Mouse (Mus musculus): ENCODE results near the gene Sycn. TPM values are rescaled to one million over a fixed set of nuclear protein-coding genes. Genes with fewer than 3 reads are reported as not detected.

The Sycn gene
- total and polyA plus RNA-seq, 2 experiments from 2014 or later = not detected

DNA sequence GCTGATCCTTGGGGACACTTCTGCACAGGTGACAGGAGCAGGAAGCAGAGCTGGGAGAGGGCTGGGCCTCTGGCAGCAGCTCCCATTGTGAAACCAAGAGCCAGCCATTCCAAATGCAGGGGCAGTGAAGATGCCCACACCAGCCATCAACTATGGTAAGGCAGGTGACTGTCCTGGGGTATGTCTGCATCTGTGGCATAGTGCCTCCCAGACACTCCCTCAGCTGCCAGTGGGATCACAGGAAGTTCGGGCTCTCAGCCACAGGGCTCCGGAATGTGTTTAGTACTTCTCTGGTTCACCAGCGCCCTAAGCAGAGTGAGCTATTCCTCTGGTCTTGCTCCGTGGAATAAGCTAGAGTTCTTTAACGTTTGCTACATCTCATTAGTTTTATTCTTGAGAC lies 16.4 kb downstream of the Sycn start:
- no peak overlapping the region for H3K9ac ChIP-seq
- ATAC-seq = no peak
- H3K9me3 ChIP-seq (ENCODE audit: low read length) = no peaks in the 10 kb centered on the region
- H3K4me1 ChIP-seq (ENCODE audit: insufficient read depth) = no peaks in the 10 kb centered on the region
- H3K27ac ChIP-seq (ENCODE audit: low read depth, low read length) = no peak overlapping the region
- WGBS = 73% methylated on average over 5 of the region's 5 CpGs
- no peak for TF ChIP-seq CTCF (IDR thresholded peaks at IDR 0.05; ENCODE audit: low read depth)
- DNase-seq = no peak
- H3K27me3 ChIP-seq (ENCODE audit: insufficient read depth, low read length) = no peaks in the 10 kb centered on the region
- peaks cover 32% of the 10 kb centered on the region for H3K36me3 ChIP-seq (ENCODE audit: insufficient read depth)
- H3K4me3 ChIP-seq (ENCODE audit: low read depth, low read length) = no peak overlapping the region
- no peak overlapping the region for H3K4me2 ChIP-seq (ENCODE audit: low read depth)

DNA sequence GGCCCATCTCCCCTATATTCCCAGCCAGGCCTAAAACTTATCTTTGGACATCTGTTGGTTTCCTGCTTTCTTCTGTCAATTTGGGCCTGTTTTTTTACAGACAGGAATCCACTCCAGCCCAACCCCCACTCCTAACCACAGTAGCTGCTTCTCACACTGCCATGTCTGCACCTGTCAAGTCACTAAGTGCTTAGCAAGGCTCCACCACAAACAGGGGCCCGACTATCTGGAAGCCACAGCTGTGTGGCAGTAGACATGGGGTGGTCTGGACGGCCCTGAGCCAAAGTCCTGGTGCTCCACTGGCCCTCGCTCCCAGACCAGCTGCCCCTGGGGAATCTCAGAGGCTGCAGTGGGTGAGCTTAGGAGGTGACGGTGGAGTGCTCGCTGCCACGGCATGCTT lies 17.0 kb downstream of the Sycn start:
- Histone ChIP-seq H3K4me2 (ENCODE audit: low read depth) (no peak overlapping the region), H3K4me3 (ENCODE audit: low read depth, low read length) (no peak overlapping the region), H3K9me3 (ENCODE audit: low read length) (no peaks in the 10 kb centered on the region), H3K27ac (ENCODE audit: low read depth, low read length) (no peak overlapping the region), H3K36me3 (ENCODE audit: insufficient read depth) (peaks cover 38% of the 10 kb centered on the region), H3K4me1 (ENCODE audit: insufficient read depth) (no peaks in the 10 kb centered on the region), H3K9ac (no peak overlapping the region), H3K27me3 (ENCODE audit: insufficient read depth, low read length) (no peaks in the 10 kb centered on the region)
- ATAC-seq (no peak), DNase-seq (no peak)
- WGBS = 90% methylated on average over 6 of the region's 6 CpGs
- no peak for TF ChIP-seq CTCF (IDR thresholded peaks at IDR 0.05; ENCODE audit: low read depth)

DNA sequence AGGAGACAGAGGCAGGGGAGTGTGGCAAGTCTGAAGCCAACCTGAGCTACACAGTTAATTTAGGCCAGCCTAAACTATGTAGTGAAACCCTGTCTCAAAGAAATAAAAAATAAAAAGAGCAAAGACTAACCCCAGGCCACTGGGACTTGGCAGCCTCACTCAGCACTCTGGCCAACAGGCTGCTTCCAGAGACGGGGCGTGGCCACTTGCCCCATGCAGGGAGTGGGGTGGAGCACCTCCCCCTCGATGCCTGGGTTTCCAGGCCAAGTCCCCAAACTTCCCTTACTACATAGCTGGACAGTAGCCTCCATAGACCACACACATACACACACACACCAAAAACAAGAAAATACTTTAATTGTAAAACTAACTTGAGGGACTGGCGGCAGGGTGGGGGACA lies 17.8 kb downstream of the Sycn start:
- Histone ChIP-seq H3K27me3 (ENCODE audit: insufficient read depth, low read length) (no peaks in the 10 kb centered on the region), H3K4me3 (ENCODE audit: low read depth, low read length) (no peak overlapping the region), H3K9ac (no peak overlapping the region), H3K4me2 (ENCODE audit: low read depth) (no peak overlapping the region), H3K27ac (ENCODE audit: low read depth, low read length) (no peak overlapping the region), H3K36me3 (ENCODE audit: insufficient read depth) (peaks cover 44% of the 10 kb centered on the region), H3K4me1 (ENCODE audit: insufficient read depth) (no peaks in the 10 kb centered on the region), H3K9me3 (ENCODE audit: low read length) (no peaks in the 10 kb centered on the region)
- 56% methylated on average over 4 of the region's 4 CpGs for WGBS
- ATAC-seq = no peak
- DNase-seq = no peak
- no peak for TF ChIP-seq CTCF (IDR thresholded peaks at IDR 0.05; ENCODE audit: low read depth)

GRCm38 (mm10) chr7:28560856-28561255 lies 20.2 kb downstream of the Sycn start:
- Histone ChIP-seq H3K4me1 (ENCODE audit: insufficient read depth) (no peaks in the 10 kb centered on the region), H3K4me2 (ENCODE audit: low read depth) (no peak overlapping the region), H3K36me3 (ENCODE audit: insufficient read depth) (peaks cover 60% of the 10 kb centered on the region), H3K9me3 (ENCODE audit: low read length) (no peaks in the 10 kb centered on the region), H3K27me3 (ENCODE audit: insufficient read depth, low read length) (no peaks in the 10 kb centered on the region), H3K27ac (ENCODE audit: low read depth, low read length) (no peak overlapping the region), H3K4me3 (ENCODE audit: low read depth, low read length) (no peak overlapping the region), H3K9ac (no peak overlapping the region)
- TF ChIP-seq CTCF (IDR thresholded peaks at IDR 0.05; ENCODE audit: low read depth) = no peak
- WGBS = 92% methylated on average over 10 of the region's 10 CpGs
- DNase-seq (no peak), ATAC-seq (no peak)

- DNase-seq (no peak), ATAC-seq (no peak)
- Histone ChIP-seq H3K27me3 (ENCODE audit: insufficient read depth, low read length) (no peaks in the 10 kb centered on the region), H3K36me3 (ENCODE audit: insufficient read depth) (peaks cover 68% of the 10 kb centered on the region), H3K4me2 (ENCODE audit: low read depth) (no peak overlapping the region), H3K4me3 (ENCODE audit: low read depth, low read length) (no peak overlapping the region), H3K27ac (ENCODE audit: low read depth, low read length) (no peak overlapping the region), H3K4me1 (ENCODE audit: insufficient read depth) (no peaks in the 10 kb centered on the region), H3K9ac (no peak overlapping the region), H3K9me3 (ENCODE audit: low read length) (no peaks in the 10 kb centered on the region)
- TF ChIP-seq CTCF (IDR thresholded peaks at IDR 0.05; ENCODE audit: low read depth) = no peak
- 90% methylated on average over 11 of the region's 11 CpGs for WGBS
These were observed 21.3 kb downstream of the Sycn start for GRCm38 (mm10) chr7:28561967-28562366.

- peaks cover 72% of the 10 kb centered on the region for H3K36me3 ChIP-seq (ENCODE audit: insufficient read depth)
- no peaks in the 10 kb centered on the region for H3K4me1 ChIP-seq (ENCODE audit: insufficient read depth)
- no peak for ATAC-seq
- no peak for DNase-seq
- H3K27ac ChIP-seq (ENCODE audit: low read depth, low read length) = no peak overlapping the region
- no peak overlapping the region for H3K4me3 ChIP-seq (ENCODE audit: low read depth, low read length)
- no peak for TF ChIP-seq CTCF (IDR thresholded peaks at IDR 0.05; ENCODE audit: low read depth)
- no peak overlapping the region for H3K4me2 ChIP-seq (ENCODE audit: low read depth)
- 92% methylated on average over 13 of the region's 13 CpGs for WGBS
- no peaks in the 10 kb centered on the region for H3K27me3 ChIP-seq (ENCODE audit: insufficient read depth, low read length)
- H3K9me3 ChIP-seq (ENCODE audit: low read length) = no peaks in the 10 kb centered on the region
- H3K9ac ChIP-seq = no peak overlapping the region
These were observed 21.7 kb downstream of the Sycn start for GRCm38 (mm10) chr7:28562371-28562770.

DNA sequence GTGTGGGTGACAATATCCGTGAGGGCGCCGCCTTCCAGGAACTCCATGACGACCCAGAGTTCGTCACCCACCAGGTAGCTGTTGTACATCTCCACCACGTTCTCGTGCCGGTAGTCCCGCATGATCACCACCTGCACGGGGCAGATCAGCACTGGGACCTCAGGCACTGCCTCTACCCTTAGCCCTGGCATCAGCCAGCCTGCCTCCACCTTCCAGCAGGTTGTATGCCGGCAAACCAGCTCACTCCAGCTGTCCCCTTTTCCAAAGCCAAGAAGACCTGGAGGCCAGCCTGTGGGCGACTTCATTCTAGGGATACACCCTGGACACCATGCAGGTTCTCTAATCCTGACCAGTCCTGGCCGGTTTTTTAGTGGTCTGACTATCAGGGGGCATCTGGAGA lies 22.3 kb downstream of the Sycn start:
- ATAC-seq (no peak), DNase-seq (no peak)
- no peak overlapping the region for H3K4me3 ChIP-seq (ENCODE audit: low read depth, low read length)
- no peaks in the 10 kb centered on the region for H3K27me3 ChIP-seq (ENCODE audit: insufficient read depth, low read length)
- no peaks in the 10 kb centered on the region for H3K4me1 ChIP-seq (ENCODE audit: insufficient read depth)
- H3K36me3 ChIP-seq (ENCODE audit: insufficient read depth) = peaks cover 76% of the 10 kb centered on the region
- no peak for TF ChIP-seq CTCF (IDR thresholded peaks at IDR 0.05; ENCODE audit: low read depth)
- H3K9ac ChIP-seq = no peak overlapping the region
- H3K9me3 ChIP-seq (ENCODE audit: low read length) = no peaks in the 10 kb centered on the region
- H3K27ac ChIP-seq (ENCODE audit: low read depth, low read length) = no peak overlapping the region
- no peak overlapping the region for H3K4me2 ChIP-seq (ENCODE audit: low read depth)
- WGBS = 91% methylated on average over 13 of the region's 13 CpGs

DNA sequence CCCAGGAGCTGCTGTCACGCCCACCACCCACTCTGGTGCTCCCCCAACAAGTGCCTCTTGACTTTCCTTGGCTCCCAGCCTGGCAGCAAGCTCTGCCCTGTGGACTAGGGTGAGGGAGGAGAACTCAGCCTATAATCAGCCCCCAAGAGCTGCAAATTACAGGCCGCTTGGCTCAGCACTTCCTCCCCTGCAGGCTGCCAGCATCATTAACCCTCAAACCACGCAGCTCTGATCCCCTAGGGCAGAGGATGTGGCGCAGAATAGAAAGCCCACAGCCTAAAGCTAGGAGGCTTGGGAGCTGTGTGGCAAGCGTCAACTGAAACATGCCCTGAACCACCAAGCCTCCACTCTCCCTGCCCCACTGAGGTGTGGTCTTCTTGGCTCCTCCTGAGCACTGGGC lies 24.7 kb downstream of the Sycn start:
- no peak overlapping the region for H3K9ac ChIP-seq
- WGBS = 69% methylated on average over 5 of the region's 5 CpGs
- H3K27me3 ChIP-seq (ENCODE audit: insufficient read depth, low read length) = no peaks in the 10 kb centered on the region
- ATAC-seq = peak; percentile 34; the same call in 1 of the 2 replicates
- no peak for TF ChIP-seq CTCF (IDR thresholded peaks at IDR 0.05; ENCODE audit: low read depth)
- peaks cover 62% of the 10 kb centered on the region for H3K36me3 ChIP-seq (ENCODE audit: insufficient read depth)
- H3K4me1 ChIP-seq (ENCODE audit: insufficient read depth) = no peaks in the 10 kb centered on the region
- no peaks in the 10 kb centered on the region for H3K9me3 ChIP-seq (ENCODE audit: low read length)
- H3K4me2 ChIP-seq (ENCODE audit: low read depth) = no peak overlapping the region
- H3K4me3 ChIP-seq (ENCODE audit: low read depth, low read length) = no peak overlapping the region
- no peak overlapping the region for H3K27ac ChIP-seq (ENCODE audit: low read depth, low read length)
- no peak for DNase-seq

Data from forebrain, postnatal 0 days (tissue).